28 mouse cellular contexts compared by ENCODE assay signal in genomic region chr10:52169841-52170240, GRCm38 (mm10). TPM values are rescaled to one million over a fixed set of nuclear protein-coding genes. Genes with fewer than 3 reads are reported as not detected.
DNase-seq lines count a peak whose midpoint lies in the region; ATAC-seq and TF ChIP-seq lines count a peak whose summit lies in the region.
"Had no signal": no experiment of that assay in that cellular context is flagged by ENCODE, and none has a peak within 500 bp of the region (broad histone marks: within the 10 kb centered on the region; RNA-seq: fewer than 3 reads in every experiment).

No protein-coding gene starts in this region.

- no peak for TF ChIP-seq EP300 in stomach, postnatal 0 days (optimal IDR thresholded peaks at IDR 0.05)

- ATAC-seq in lung, embryonic 14.5 days (ENCODE audit: insufficient read depth), result no peak
- ATAC-seq in stomach, postnatal 0 days (ENCODE audit: low FRiP score, low TSS enrichment), result no peak
- ATAC-seq: CD4-positive, CD25-positive, alpha-beta regulatory T cell, adult 4 months; forebrain, embryonic 15.5 days; inflammation-experienced regulatory T-cells, adult 6 months; liver, postnatal 0 days had no signal

- TF ChIP-seq POLR2A in kidney, adult 2 months (IDR thresholded peaks at IDR 0.05; ENCODE audit: low read depth, low read length), result no peak

- no peak overlapping the region for H3K4me2 ChIP-seq in lung, embryonic 14.5 days
- H3K4me2 ChIP-seq in stomach, postnatal 0 days (replicated peaks; ENCODE audit: low read depth), result no peak overlapping the region
- H3K4me2 ChIP-seq: forebrain, embryonic 15.5 days; hindbrain, embryonic 13.5 days; kidney, embryonic 15.5 days; limb, embryonic 12.5 days; liver, embryonic 11.5 days; midbrain, embryonic 11.5 days had no signal

- no peak overlapping the region for H3K4me3 ChIP-seq in kidney, adult 2 months (ENCODE audit: insufficient read depth, low read depth, low read length)
- no peak overlapping the region for H3K4me3 ChIP-seq in lung, embryonic 14.5 days (ENCODE audit: low read depth, low read length)
- H3K4me3 ChIP-seq in stomach, postnatal 0 days (ENCODE audit: low read depth, low read length), result no peak overlapping the region
- H3K4me3 ChIP-seq: forebrain, embryonic 15.5 days; heart, embryonic 10.5 days; hindbrain, embryonic 13.5 days; kidney, embryonic 15.5 days; layer of hippocampus, adult 2 months; limb, embryonic 12.5 days had no signal

- H3K4me1 ChIP-seq in kidney, adult 2 months (ENCODE audit: control insufficient read depth, insufficient read depth, low read length), result 0 out of 2 replicates have a peak, but pooled peaks cover 2% of the 10 kb centered on the region
- H3K4me1 ChIP-seq in lung, embryonic 14.5 days (ENCODE audit: insufficient read depth), result no peaks in the 10 kb centered on the region
- no peaks in the 10 kb centered on the region for H3K4me1 ChIP-seq in stomach, postnatal 0 days (replicated peaks; ENCODE audit: control insufficient read depth, insufficient read depth)
- H3K4me1 ChIP-seq: forebrain, embryonic 15.5 days; heart, embryonic 10.5 days; hindbrain, embryonic 13.5 days; limb, embryonic 12.5 days had no signal

- H3K9me3 ChIP-seq in lung, embryonic 14.5 days (ENCODE audit: low read depth, low read length), result no peaks in the 10 kb centered on the region
- no peaks in the 10 kb centered on the region for H3K9me3 ChIP-seq in stomach, postnatal 0 days (ENCODE audit: control insufficient read depth, low read length)
- H3K9me3 ChIP-seq: forebrain, embryonic 15.5 days; heart, embryonic 10.5 days; hindbrain, embryonic 13.5 days; kidney, embryonic 15.5 days; limb, embryonic 12.5 days had no signal

- WGBS in kidney, adult 2 months, result 67% methylated on average over 5 of the region's 5 CpGs
- 55% methylated on average over 5 of the region's 5 CpGs for WGBS in lung, embryonic 14.5 days
- 56% methylated on average over 5 of the region's 5 CpGs for whole genome bisulfite sequencing in stomach, postnatal 0 days

- H3K27ac ChIP-seq in kidney, adult 2 months (ENCODE audit: insufficient read depth, low read depth, low read length), result no peak overlapping the region
- H3K27ac ChIP-seq in lung, embryonic 14.5 days (ENCODE audit: low read depth), result no peak overlapping the region
- H3K27ac ChIP-seq in stomach, postnatal 0 days (replicated peaks), result no peak overlapping the region
- H3K27ac ChIP-seq: forebrain, embryonic 15.5 days; heart, embryonic 10.5 days; hindbrain, embryonic 13.5 days; layer of hippocampus, adult 2 months; limb, embryonic 12.5 days had no signal

- DNase-seq in adrenal gland, postnatal 14 days, result peak; percentile 14
- DNase-seq in adrenal gland, postnatal 4 days (ENCODE audit: low spot score in 2 of 2), result no peak
- DNase-seq in kidney, adult 2 months, result peak; percentile 5
- DNase-seq in kidney, adult 18-20 months, result no peak
- peak; percentile 77 for DNase-seq in lung, embryonic 14.5 days
- DNase-seq in lung, adult 18-20 months, result no peak
- DNase-seq in stomach, postnatal 0 days (ENCODE audit: low spot score), result peak; percentile 43
- DNase-seq: cerebellum, adult 2 months; liver, postnatal 0 days; right cerebral cortex, adult 18-20 months; thymus, adult 2 months; thymus, postnatal 4 days had no signal

- H3K9ac ChIP-seq in lung, embryonic 14.5 days, result no peak overlapping the region
- H3K9ac ChIP-seq in stomach, postnatal 0 days (ENCODE audit: low read length), result no peak overlapping the region
- H3K9ac ChIP-seq: forebrain, embryonic 15.5 days; hindbrain, embryonic 13.5 days; kidney, embryonic 15.5 days; limb, embryonic 12.5 days; liver, postnatal 0 days had no signal

- H3K36me3 ChIP-seq in kidney, adult 2 months (ENCODE audit: control insufficient read depth, insufficient read depth, low read length), result no peaks in the 10 kb centered on the region
- no peaks in the 10 kb centered on the region for H3K36me3 ChIP-seq in lung, embryonic 14.5 days (ENCODE audit: insufficient read depth)
- no peaks in the 10 kb centered on the region for H3K36me3 ChIP-seq in stomach, postnatal 0 days (ENCODE audit: control insufficient read depth, insufficient read depth, low read length)
- H3K36me3 ChIP-seq: forebrain, embryonic 15.5 days; heart, embryonic 10.5 days; hindbrain, embryonic 13.5 days; kidney, embryonic 15.5 days; limb, embryonic 12.5 days had no signal

- TF ChIP-seq CTCF in kidney, adult 2 months (conservative IDR thresholded peaks at IDR 0.05; ENCODE audit: insufficient read depth, insufficient read length, low read depth, low read length), result no peak
- TF ChIP-seq CTCF in lung, embryonic 14.5 days (IDR thresholded peaks at IDR 0.05; ENCODE audit: low read depth), result no peak
- TF ChIP-seq CTCF in stomach, postnatal 0 days (IDR thresholded peaks at IDR 0.05; ENCODE audit: low read depth), result no peak

- H3K27me3 ChIP-seq in kidney, adult 2 months (replicated peaks; ENCODE audit: control insufficient read depth, insufficient read depth, low read length), result no peaks in the 10 kb centered on the region
- no peaks in the 10 kb centered on the region for H3K27me3 ChIP-seq in lung, embryonic 14.5 days (ENCODE audit: insufficient read depth, low read length)
- H3K27me3 ChIP-seq in stomach, postnatal 0 days (ENCODE audit: control insufficient read depth, insufficient read depth, low read length), result no peaks in the 10 kb centered on the region
- H3K27me3 ChIP-seq: forebrain, embryonic 15.5 days; hindbrain, embryonic 13.5 days; kidney, embryonic 15.5 days; limb, embryonic 12.5 days had no signal

RNA-seq across cellular contexts. Expression of gene Ros1, which starts 25.2 kb away (rescaled TPM):
- total RNA-seq in adrenal gland, postnatal 14 days (2021), result not detected in 2 replicates
- total RNA-seq in adrenal gland, postnatal 4 days (2021), result under 1 TPM; 0.08 to 0.53 TPM
- polyA plus RNA-seq in kidney, adult 2 months (2012; rRNA removed), result 0.08 and 0.16 TPM in 2 replicates
- polyA plus RNA-seq in lung, embryonic 14.5 days (2014; fragmentation: Nextera tagmentation; extraction: Ambion mirVana), result 0.07 TPM in 2 replicates
- 0.10 and 0.13 TPM in 2 replicates for polyA plus RNA-seq in stomach, postnatal 0 days (2015; fragmentation: Nextera tagmentation; extraction: Ambion mirVana)
- total RNA-seq: layer of hippocampus, adult 2 months; layer of hippocampus, postnatal 25 days; left cerebral cortex, postnatal 10 days; megakaryocyte progenitor cell, adult 5-6 weeks; midbrain, postnatal 0 days had no signal
- polyA plus RNA-seq: CD4-positive, CD25-positive, alpha-beta regulatory T cell, adult 4 months; cerebellum, adult 2 months; forebrain, embryonic 15.5 days; heart, embryonic 10.5 days; heart, embryonic 16.5 days; hindbrain, embryonic 13.5 days; inflammation-experienced regulatory T-cells, adult 6 months; limb, embryonic 12.5 days; liver, embryonic 11.5 days; liver, postnatal 0 days; midbrain, embryonic 11.5 days; midbrain, postnatal 0 days; neural tube, embryonic 14.5 days; thymus, adult 2 months had no signal

Comparison
In these comparisons a context has a peak if more than half of its experiments do, and no peak if none do; other contexts are left out.
1. DNase-seq: peak in adrenal gland, postnatal 14 days (single experiment), kidney, adult 2 months (single experiment), lung, embryonic 14.5 days (single experiment) and stomach, postnatal 0 days (single experiment); none in adrenal gland, postnatal 4 days (0 of 2), kidney, adult 18-20 months (single experiment) and lung, adult 18-20 months (0 of 2).